Mouse (Mus musculus): ENCODE data around the gene Zfp467. TPM values are rescaled to one million over a fixed set of nuclear protein-coding genes. Genes with fewer than 3 reads are reported as not detected.
A peak's percentile ranks its signal among the peaks of the same experiment; 100 is the strongest.

Zfp467 gene
- polyA plus RNA-seq, 1 experiment from 2014 or later, result 16.6 TPM

GRCm38 (mm10) chr6:48396686-48397085 is 48.9 kb downstream of the Zfp467 start:
- H3K9ac ChIP-seq (replicated peaks; ENCODE audit: low read length), result no peak overlapping the region
- H3K27ac ChIP-seq (replicated peaks; ENCODE audit: low read depth, low read length), result no peak overlapping the region
- H3K36me3 ChIP-seq (replicated peaks; ENCODE audit: control insufficient read depth, insufficient read depth, low read depth, low read length), result no peaks in the 10 kb centered on the region
- H3K4me1 ChIP-seq (ENCODE audit: control insufficient read depth, insufficient read depth, low read length), result no peaks in the 10 kb centered on the region
- H3K27me3 ChIP-seq (ENCODE audit: control insufficient read depth, insufficient read depth, low read length), result no peaks in the 10 kb centered on the region
- DNase-seq (ENCODE audit: low spot score) (no peak), ATAC-seq (replicated peaks; ENCODE audit: insufficient number of reproducible peaks, low FRiP score, low TSS enrichment, low read depth) (no peak)
- peak overlapping the region; percentile 58; the same call in 1 of the 2 replicates for H3K4me2 ChIP-seq (ENCODE audit: low read depth, low read length)
- H3K4me3 ChIP-seq (ENCODE audit: low read depth, low read length), result no peak overlapping the region
- no peaks in the 10 kb centered on the region for H3K9me3 ChIP-seq (replicated peaks; ENCODE audit: control insufficient read depth, low read length)
- WGBS, result 95% methylated on average over 1 of the region's 1 CpGs

GRCm38 (mm10) chr6:48396008-48396595 is 49.5 kb downstream of the Zfp467 start:
- H3K27ac ChIP-seq (replicated peaks; ENCODE audit: low read depth, low read length), result no peak overlapping the region
- 31% methylated on average over 15 of the region's 15 CpGs for WGBS

DNA sequence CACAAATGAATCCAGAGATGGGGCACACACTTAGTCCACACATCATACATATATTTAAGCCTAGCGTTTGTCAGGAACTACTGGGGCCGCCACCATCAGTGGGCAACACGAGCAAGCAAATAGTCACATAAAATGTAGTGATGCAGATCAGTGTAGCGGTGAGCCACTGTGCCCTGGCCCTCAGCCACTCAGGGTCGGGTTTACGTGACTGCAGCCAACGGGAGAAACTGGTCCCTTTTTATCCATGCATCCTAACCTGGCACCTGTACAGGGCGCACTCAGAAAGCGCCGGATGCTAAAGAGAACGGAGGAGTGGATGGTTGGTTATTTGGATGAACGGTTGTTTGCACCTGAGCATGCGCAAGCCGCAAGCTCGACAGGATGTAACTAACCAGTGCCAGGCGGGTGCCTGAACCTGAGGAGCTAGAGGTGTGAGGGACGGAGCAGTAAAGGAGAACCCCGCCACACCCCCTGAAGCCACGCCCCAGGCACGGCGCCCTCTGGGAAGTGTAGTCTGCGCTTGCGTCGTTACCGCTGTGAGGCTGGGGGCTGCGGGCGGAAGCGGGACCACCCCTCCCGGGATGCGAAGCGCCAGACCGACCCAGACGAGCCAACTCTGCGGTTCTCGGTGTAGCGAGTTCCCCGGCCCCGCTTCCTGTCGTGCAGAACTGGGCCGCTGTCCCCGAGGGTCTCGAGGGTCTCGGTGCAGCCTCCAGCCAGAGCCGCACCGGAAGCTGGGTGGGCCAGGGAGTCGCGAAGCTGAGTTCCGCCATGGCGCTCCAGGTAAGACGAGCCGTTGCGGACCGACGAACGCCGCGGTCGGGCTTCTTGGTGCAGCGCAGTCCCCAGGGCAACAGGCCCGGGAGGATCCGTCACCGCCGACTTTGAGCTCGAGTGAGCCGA is 50.3 kb downstream of the Zfp467 start, which contains the start of gene Krba1:
Krba1 (plus strand) TSS at position 482 of the 903 bp plus-strand sequence.
- WGBS, result 1% methylated on average over 65 of the region's 65 CpGs
- peak within 1 kb of the TSS; percentile 77 for H3K4me3 ChIP-seq (ENCODE audit: low read depth, low read length)
- H3K27me3 ChIP-seq (ENCODE audit: control insufficient read depth, insufficient read depth, low read length), result no peaks in the 10 kb centered on the region
- H3K4me2 ChIP-seq (ENCODE audit: low read depth, low read length), result peak within 1 kb of the TSS; percentile 58
- peak; percentile 89 for DNase-seq (ENCODE audit: low spot score)
- no peak within 1 kb of the TSS for H3K27ac ChIP-seq (replicated peaks; ENCODE audit: low read depth, low read length)
- H3K9me3 ChIP-seq (replicated peaks; ENCODE audit: control insufficient read depth, low read length), result no peaks in the 10 kb centered on the region
- ATAC-seq (replicated peaks; ENCODE audit: insufficient number of reproducible peaks, low FRiP score, low TSS enrichment, low read depth), result peak; percentile 93
- H3K4me1 ChIP-seq (ENCODE audit: control insufficient read depth, insufficient read depth, low read length), result no peaks in the 10 kb centered on the region
- H3K36me3 ChIP-seq (replicated peaks; ENCODE audit: control insufficient read depth, insufficient read depth, low read depth, low read length), result no peaks in the 10 kb centered on the region
- peak within 1 kb of the TSS; percentile 88 for H3K9ac ChIP-seq (replicated peaks; ENCODE audit: low read length)

More at GRCm38 (mm10) chr6:48396008-48396595, 49.5 kb downstream of the Zfp467 start:
- H3K4me3 ChIP-seq (ENCODE audit: low read depth, low read length), result peak overlapping the region; percentile 77
- no peaks in the 10 kb centered on the region for H3K36me3 ChIP-seq (replicated peaks; ENCODE audit: control insufficient read depth, insufficient read depth, low read depth, low read length)
- no peaks in the 10 kb centered on the region for H3K27me3 ChIP-seq (ENCODE audit: control insufficient read depth, insufficient read depth, low read length)
- H3K4me2 ChIP-seq (ENCODE audit: low read depth, low read length), result peak overlapping the region; percentile 58
- H3K4me1 ChIP-seq (ENCODE audit: control insufficient read depth, insufficient read depth, low read length), result no peaks in the 10 kb centered on the region
- H3K9ac ChIP-seq (replicated peaks; ENCODE audit: low read length), result peak overlapping the region; percentile 88
- no peaks in the 10 kb centered on the region for H3K9me3 ChIP-seq (replicated peaks; ENCODE audit: control insufficient read depth, low read length)
- ATAC-seq (replicated peaks; ENCODE audit: insufficient number of reproducible peaks, low FRiP score, low TSS enrichment, low read depth) (no peak), DNase-seq (ENCODE audit: low spot score) (no peak)

- Histone ChIP-seq H3K4me1 (ENCODE audit: control insufficient read depth, insufficient read depth, low read length) (no peaks in the 10 kb centered on the region), H3K4me3 (ENCODE audit: low read depth, low read length) (no peak overlapping the region), H3K36me3 (replicated peaks; ENCODE audit: control insufficient read depth, insufficient read depth, low read depth, low read length) (no peaks in the 10 kb centered on the region), H3K27ac (replicated peaks; ENCODE audit: low read depth, low read length) (no peak overlapping the region), H3K4me2 (ENCODE audit: low read depth, low read length) (no peak overlapping the region), H3K9ac (replicated peaks; ENCODE audit: low read length) (no peak overlapping the region), H3K9me3 (replicated peaks; ENCODE audit: control insufficient read depth, low read length) (no peaks in the 10 kb centered on the region), H3K27me3 (ENCODE audit: control insufficient read depth, insufficient read depth, low read length) (no peaks in the 10 kb centered on the region)
- DNase-seq (ENCODE audit: low spot score) (no peak), ATAC-seq (replicated peaks; ENCODE audit: insufficient number of reproducible peaks, low FRiP score, low TSS enrichment, low read depth) (no peak)
Measured at GRCm38 (mm10) chr6:48393811-48394210, 51.8 kb downstream of the Zfp467 start.

DNA sequence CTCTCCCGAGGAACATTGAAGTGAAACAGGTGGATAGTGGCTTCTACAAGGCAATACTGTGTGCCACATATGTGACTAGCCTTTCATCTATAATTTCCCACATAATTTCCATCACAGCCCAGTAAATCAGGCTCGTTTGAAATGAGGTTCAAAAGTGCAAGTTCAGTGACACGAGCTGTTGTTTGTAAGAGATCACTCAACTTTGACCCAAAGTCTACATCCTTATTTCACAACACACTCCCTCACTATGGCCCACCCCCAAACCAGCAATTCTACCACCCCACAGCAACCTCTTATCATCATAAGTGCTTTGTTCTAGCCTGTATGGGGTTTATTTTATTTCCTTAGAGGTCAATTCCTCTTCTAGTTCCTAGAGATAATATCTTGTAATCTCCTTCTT is 57.4 kb downstream of the Zfp467 start:
- H3K4me3 ChIP-seq (ENCODE audit: low read depth, low read length), result no peak overlapping the region
- H3K36me3 ChIP-seq (replicated peaks; ENCODE audit: control insufficient read depth, insufficient read depth, low read depth, low read length), result no peaks in the 10 kb centered on the region
- ATAC-seq (replicated peaks; ENCODE audit: insufficient number of reproducible peaks, low FRiP score, low TSS enrichment, low read depth) (no peak), DNase-seq (ENCODE audit: low spot score) (no peak)
- H3K4me2 ChIP-seq (ENCODE audit: low read depth, low read length), result no peak overlapping the region
- no peak overlapping the region for H3K27ac ChIP-seq (replicated peaks; ENCODE audit: low read depth, low read length)
- 67% methylated on average over 3 of the region's 3 CpGs for WGBS
- H3K27me3 ChIP-seq (ENCODE audit: control insufficient read depth, insufficient read depth, low read length), result no peaks in the 10 kb centered on the region
- no peaks in the 10 kb centered on the region for H3K4me1 ChIP-seq (ENCODE audit: control insufficient read depth, insufficient read depth, low read length)
- no peaks in the 10 kb centered on the region for H3K9me3 ChIP-seq (replicated peaks; ENCODE audit: control insufficient read depth, low read length)
- no peak overlapping the region for H3K9ac ChIP-seq (replicated peaks; ENCODE audit: low read length)

Small RNAs within 50 kb of the gene (microRNA-seq; reads per million reads assigned to microRNA genes)
- not detected for gene Gm24325 (ENCODE audit: borderline number of aligned reads)

Other genes starting within 250 kb of the Zfp467 start
- 18.4 and 19.8 TPM in 2 replicates for gene Krba1, start 50.2 kb downstream of the Zfp467 start, polyA plus RNA-seq (2014; fragmentation: Nextera tagmentation; extraction: Ambion mirVana)
- 0.33 and 0.36 TPM in 2 replicates for gene Sspo, start 2.4 kb upstream of the Zfp467 start, polyA plus RNA-seq (2014; fragmentation: Nextera tagmentation; extraction: Ambion mirVana)
- gene Atp6v0e2, start 91.8 kb upstream of the Zfp467 start, polyA plus RNA-seq (2014; fragmentation: Nextera tagmentation; extraction: Ambion mirVana), result 18.9 and 22.3 TPM in 2 replicates
- gene Lrrc61, start 109.0 kb upstream of the Zfp467 start, polyA plus RNA-seq (2014; fragmentation: Nextera tagmentation; extraction: Ambion mirVana), result 10.9 and 14.3 TPM in 2 replicates
- gene Rarres2, start 127.0 kb upstream of the Zfp467 start, polyA plus RNA-seq (2014; fragmentation: Nextera tagmentation; extraction: Ambion mirVana), result 3.8 and 4.3 TPM in 2 replicates
- not detected in 2 replicates for gene Gm45021, start 143.8 kb upstream of the Zfp467 start, polyA plus RNA-seq (2014; fragmentation: Nextera tagmentation; extraction: Ambion mirVana)
- 33.5 and 34.2 TPM in 2 replicates for gene Repin1, start 148.1 kb upstream of the Zfp467 start, polyA plus RNA-seq (2014; fragmentation: Nextera tagmentation; extraction: Ambion mirVana)
- not detected in 2 replicates for gene Gm44965, start 148.1 kb upstream of the Zfp467 start, polyA plus RNA-seq (2014; fragmentation: Nextera tagmentation; extraction: Ambion mirVana)
- gene Zfp775, start 156.2 kb upstream of the Zfp467 start, polyA plus RNA-seq (2014; fragmentation: Nextera tagmentation; extraction: Ambion mirVana), result 7.1 and 7.4 TPM in 2 replicates
- 0.69 and 0.71 TPM in 2 replicates for gene AI854703, start 180.9 kb upstream of the Zfp467 start, polyA plus RNA-seq (2014; fragmentation: Nextera tagmentation; extraction: Ambion mirVana)
- gene Gimap8, start 201.4 kb upstream of the Zfp467 start, polyA plus RNA-seq (2014; fragmentation: Nextera tagmentation; extraction: Ambion mirVana), result 0.20 and 0.25 TPM in 2 replicates
- gene Gimap9, start 230.3 kb upstream of the Zfp467 start, polyA plus RNA-seq (2014; fragmentation: Nextera tagmentation; extraction: Ambion mirVana), result 9.0 and 10.2 TPM in 2 replicates
- 9.6 and 10.2 TPM in 2 replicates for gene Gimap4, start 238.7 kb upstream of the Zfp467 start, polyA plus RNA-seq (2014; fragmentation: Nextera tagmentation; extraction: Ambion mirVana)